Mouse (Mus musculus): ENCODE measurements around the gene Psmd5. TPM values are rescaled to one million over a fixed set of nuclear protein-coding genes. Genes with fewer than 3 reads are reported as not detected.
"Not testable (repeated sequence)": the region's sequence is repeated elsewhere in the genome, so short reads cannot be mapped to it uniquely, and the experiment has no call there.

Gene Psmd5
- polyA plus RNA-seq, 1 experiment from 2014 or later = 117 TPM

DNA sequence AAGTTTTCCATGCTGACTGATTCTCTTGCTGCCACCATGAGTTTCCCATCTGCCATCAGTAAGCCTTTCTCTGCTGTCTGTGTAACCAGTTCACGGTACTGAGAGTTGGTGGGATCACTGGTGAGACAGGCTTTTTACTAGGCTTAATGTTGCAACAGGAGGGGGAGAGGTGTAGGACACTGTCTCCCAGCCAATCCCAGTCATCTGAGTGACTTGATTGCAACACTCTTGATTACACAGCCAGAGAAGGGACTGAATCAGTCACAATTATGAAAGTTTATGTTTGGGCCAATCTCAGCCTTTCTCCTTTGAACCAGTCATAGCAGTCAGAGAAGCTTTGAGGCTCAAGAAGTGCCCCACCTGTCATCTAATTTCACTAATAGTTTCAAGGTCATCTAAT lies 46.7 kb downstream of the Psmd5 start:
- DNase-seq (no peak), ATAC-seq (ENCODE audit: insufficient read depth) (no peak)
- Histone ChIP-seq H3K9ac (no peak overlapping the region), H3K9me3 (ENCODE audit: low read depth, low read length) (no peaks in the 10 kb centered on the region; the same call in 1 of the 2 replicates), H3K4me1 (ENCODE audit: insufficient read depth) (peaks cover 9% of the 10 kb centered on the region), H3K27me3 (ENCODE audit: insufficient read depth, low read length) (no peaks in the 10 kb centered on the region), H3K36me3 (ENCODE audit: insufficient read depth) (0 out of 2 replicates have a peak, but pooled peaks cover 2% of the 10 kb centered on the region), H3K4me3 (ENCODE audit: low read depth, low read length) (no peak overlapping the region), H3K4me2 (no peak overlapping the region), H3K27ac (ENCODE audit: low read depth) (no peak overlapping the region)
- TF ChIP-seq CTCF (IDR thresholded peaks at IDR 0.05; ENCODE audit: low read depth) = no peak
- WGBS = 88% methylated on average over 1 of the region's 1 CpGs

DNA sequence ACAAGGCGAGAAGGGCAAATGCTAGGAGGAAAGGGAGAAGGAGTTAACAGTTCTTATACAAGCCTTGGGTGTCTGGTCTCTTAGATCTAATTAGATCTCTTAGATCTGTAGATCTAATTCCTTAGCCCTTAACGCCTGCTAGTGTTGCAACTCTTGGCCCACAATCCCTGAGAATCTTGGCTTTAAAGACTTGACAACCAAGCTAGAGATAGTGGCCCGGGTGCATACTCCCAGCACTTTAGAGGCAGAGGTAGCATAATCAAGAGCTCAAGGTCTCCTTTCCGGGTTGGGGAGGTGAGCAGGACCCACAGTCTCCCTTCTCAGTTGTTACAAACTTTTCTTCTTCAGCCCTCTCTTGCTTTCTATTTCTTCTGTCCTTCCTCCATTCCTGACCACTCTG lies 47.2 kb downstream of the Psmd5 start:
- no peak overlapping the region for H3K4me2 ChIP-seq
- H3K27ac ChIP-seq (ENCODE audit: low read depth) = no peak overlapping the region
- ATAC-seq (ENCODE audit: insufficient read depth) (no peak), DNase-seq (no peak)
- H3K9ac ChIP-seq = no peak overlapping the region
- H3K4me3 ChIP-seq (ENCODE audit: low read depth, low read length) = no peak overlapping the region
- 86% methylated on average over 4 of the region's 4 CpGs for WGBS
- H3K27me3 ChIP-seq (ENCODE audit: insufficient read depth, low read length) = no peaks in the 10 kb centered on the region
- H3K36me3 ChIP-seq (ENCODE audit: insufficient read depth) = peaks cover 5% of the 10 kb centered on the region
- no peaks in the 10 kb centered on the region; the same call in 1 of the 2 replicates for H3K9me3 ChIP-seq (ENCODE audit: low read depth, low read length)
- peaks cover 9% of the 10 kb centered on the region for H3K4me1 ChIP-seq (ENCODE audit: insufficient read depth)
- no peak for TF ChIP-seq CTCF (IDR thresholded peaks at IDR 0.05; ENCODE audit: low read depth)

- H3K9ac ChIP-seq = peak overlapping the region; percentile 94
- ATAC-seq (ENCODE audit: insufficient read depth) (peak; percentile 42; the same call in 1 of the 2 replicates), DNase-seq (no peak)
- H3K4me2 ChIP-seq = peak overlapping the region; percentile 95
- peak overlapping the region; percentile 86 for H3K27ac ChIP-seq (ENCODE audit: low read depth)
- no peaks in the 10 kb centered on the region for H3K27me3 ChIP-seq (ENCODE audit: insufficient read depth, low read length)
- H3K9me3 ChIP-seq (ENCODE audit: low read depth, low read length) = no peaks in the 10 kb centered on the region; the same call in 1 of the 2 replicates
- peaks cover 10% of the 10 kb centered on the region for H3K36me3 ChIP-seq (ENCODE audit: insufficient read depth)
- peak overlapping the region; percentile 96 for H3K4me3 ChIP-seq (ENCODE audit: low read depth, low read length)
- WGBS = 30% methylated on average over 20 of the region's 21 CpGs
- H3K4me1 ChIP-seq (ENCODE audit: insufficient read depth) = peaks cover 9% of the 10 kb centered on the region
- no peak for TF ChIP-seq CTCF (IDR thresholded peaks at IDR 0.05; ENCODE audit: low read depth)
Observed at GRCm38 (mm10) chr2:34826460-34827231, 48.1 kb downstream of the Psmd5 start.

DNA sequence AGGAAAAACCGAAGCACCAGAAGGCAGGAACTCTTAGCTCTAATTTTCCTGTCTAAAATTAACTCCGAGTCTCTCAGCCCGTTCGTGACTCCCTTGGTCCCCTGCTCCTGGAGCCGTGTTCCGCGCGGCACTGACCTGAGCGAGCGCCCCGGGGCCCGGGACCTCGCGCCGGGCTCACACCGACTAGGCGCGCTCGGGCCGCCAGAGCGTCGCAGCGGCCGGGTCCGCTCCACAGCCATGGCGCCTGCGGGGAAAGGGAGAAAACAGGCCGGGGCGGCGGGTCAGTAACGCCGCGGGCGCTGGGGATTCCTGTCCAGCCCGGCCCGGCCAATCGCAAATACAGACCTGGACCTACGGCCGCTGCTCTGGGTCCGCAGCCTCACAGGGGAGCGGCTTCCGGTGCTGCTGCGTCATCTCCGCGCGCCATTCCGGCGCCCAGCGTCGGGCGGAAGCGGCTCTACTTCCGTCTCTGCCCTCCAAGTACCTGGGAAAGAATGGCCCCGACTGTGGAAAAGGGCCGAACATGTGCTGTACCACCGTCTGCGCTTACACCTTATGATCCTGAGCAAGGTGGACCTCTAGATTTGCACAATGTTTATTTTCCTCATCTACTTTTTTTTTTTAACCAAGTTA lies 48.8 kb downstream of the Psmd5 start, which contains the start of gene Fbxw2:
Gene Fbxw2, minus strand, starts transcription at position 485 of the 633 bp plus-strand sequence.
- H3K4me3 ChIP-seq (ENCODE audit: low read depth, low read length) = peak within 1 kb of the TSS; percentile 96
- DNase-seq = peak; percentile 97
- TF ChIP-seq CTCF (IDR thresholded peaks at IDR 0.05; ENCODE audit: low read depth) = no peak
- no peaks in the 10 kb centered on the region; the same call in 1 of the 2 replicates for H3K9me3 ChIP-seq (ENCODE audit: low read depth, low read length)
- peaks cover 11% of the 10 kb centered on the region for H3K36me3 ChIP-seq (ENCODE audit: insufficient read depth)
- peak within 1 kb of the TSS; percentile 86 for H3K27ac ChIP-seq (ENCODE audit: low read depth)
- H3K4me2 ChIP-seq = peak within 1 kb of the TSS; percentile 95
- peak within 1 kb of the TSS; percentile 94 for H3K9ac ChIP-seq
- ATAC-seq (ENCODE audit: insufficient read depth) = peak; percentile 99
- WGBS = under 1% methylated on average over 57 of the region's 57 CpGs
- H3K4me1 ChIP-seq (ENCODE audit: insufficient read depth) = peaks cover 9% of the 10 kb centered on the region
- H3K27me3 ChIP-seq (ENCODE audit: insufficient read depth, low read length) = no peaks in the 10 kb centered on the region

- H3K36me3 ChIP-seq (ENCODE audit: insufficient read depth) = peaks cover 50% of the 10 kb centered on the region
- no peaks in the 10 kb centered on the region for H3K4me1 ChIP-seq (ENCODE audit: insufficient read depth)
- no peak for TF ChIP-seq CTCF (IDR thresholded peaks at IDR 0.05; ENCODE audit: low read depth)
Observed at GRCm38 (mm10) chr2:34818492-34818891, 56.3 kb downstream of the Psmd5 start.

GRCm38 (mm10) chr2:34815893-34816292 lies 58.9 kb downstream of the Psmd5 start:
- H3K27ac ChIP-seq (ENCODE audit: low read depth); H3K9ac ChIP-seq; H3K4me3 ChIP-seq (ENCODE audit: low read depth, low read length); ATAC-seq (ENCODE audit: insufficient read depth); H3K9me3 ChIP-seq (ENCODE audit: low read depth, low read length); H3K4me1 ChIP-seq (ENCODE audit: insufficient read depth); DNase-seq; H3K4me2 ChIP-seq; H3K27me3 ChIP-seq (ENCODE audit: insufficient read depth, low read length): not testable (repeated sequence)
- WGBS = 94% methylated on average over 2 of the region's 2 CpGs
- H3K36me3 ChIP-seq (ENCODE audit: insufficient read depth) = peaks cover 64% of the 10 kb centered on the region

More at GRCm38 (mm10) chr2:34818492-34818891, 56.3 kb downstream of the Psmd5 start:
- DNase-seq = no peak
- WGBS = 88% methylated on average over 2 of the region's 2 CpGs
- ATAC-seq (ENCODE audit: insufficient read depth) = no peak
- Histone ChIP-seq H3K9me3 (ENCODE audit: low read depth, low read length) (no peaks in the 10 kb centered on the region), H3K9ac (no peak overlapping the region), H3K4me3 (ENCODE audit: low read depth, low read length) (no peak overlapping the region), H3K27me3 (ENCODE audit: insufficient read depth, low read length) (no peaks in the 10 kb centered on the region), H3K4me2 (no peak overlapping the region), H3K27ac (ENCODE audit: low read depth) (no peak overlapping the region)

DNA sequence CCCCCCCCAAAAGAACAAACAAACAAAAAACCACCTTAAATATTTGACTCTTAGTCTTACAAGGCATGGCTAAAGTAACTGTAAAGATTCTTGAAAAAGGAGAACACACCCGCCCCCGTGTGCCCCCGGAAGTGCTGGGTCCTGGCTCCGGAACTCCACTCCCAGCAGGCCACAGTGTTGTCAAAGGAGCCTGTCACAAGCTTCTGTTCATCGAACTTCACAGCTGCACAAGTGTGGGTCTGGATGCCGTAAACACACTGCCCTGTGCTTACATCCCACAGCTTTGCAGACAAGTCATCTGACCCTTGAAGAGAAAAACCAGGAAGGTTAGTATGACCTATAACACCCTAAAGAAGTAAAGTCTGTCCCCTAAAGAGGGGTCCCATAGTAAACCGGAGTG lies 62.1 kb downstream of the Psmd5 start:
- 86% methylated on average over 7 of the region's 7 CpGs for WGBS
- H3K4me3 ChIP-seq (ENCODE audit: low read depth, low read length) = no peak overlapping the region
- DNase-seq (no peak), ATAC-seq (ENCODE audit: insufficient read depth) (no peak)
- no peaks in the 10 kb centered on the region for H3K4me1 ChIP-seq (ENCODE audit: insufficient read depth)
- TF ChIP-seq CTCF (IDR thresholded peaks at IDR 0.05; ENCODE audit: low read depth) = no peak
- no peak overlapping the region for H3K27ac ChIP-seq (ENCODE audit: low read depth)
- H3K4me2 ChIP-seq = no peak overlapping the region
- H3K9ac ChIP-seq = no peak overlapping the region
- H3K9me3 ChIP-seq (ENCODE audit: low read depth, low read length) = no peaks in the 10 kb centered on the region
- H3K36me3 ChIP-seq (ENCODE audit: insufficient read depth) = peaks cover 78% of the 10 kb centered on the region
- H3K27me3 ChIP-seq (ENCODE audit: insufficient read depth, low read length) = no peaks in the 10 kb centered on the region
